Mouse (Mus musculus): ENCODE data around the gene Ddx46.

DNA sequence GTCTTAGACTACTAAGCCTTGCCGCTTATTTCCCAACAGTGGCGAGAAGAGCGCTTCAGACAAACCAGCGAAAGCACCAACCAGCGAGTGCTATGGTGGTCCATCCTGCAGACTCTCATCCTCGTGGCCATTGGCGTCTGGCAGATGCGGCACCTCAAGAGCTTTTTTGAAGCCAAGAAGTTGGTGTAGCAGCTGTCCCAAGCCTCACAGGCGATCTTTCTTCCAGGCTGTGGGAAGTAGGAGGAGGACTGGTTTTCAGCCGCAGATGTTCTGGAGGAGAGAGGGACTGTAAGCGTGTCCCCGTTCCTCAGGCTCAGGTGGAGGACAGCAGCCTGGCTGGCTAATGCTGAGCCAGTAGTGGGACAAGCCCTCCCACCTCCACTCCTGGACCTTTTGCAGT, 38.0 kb upstream of the Ddx46 start:
- TF ChIP-seq CTCF (IDR thresholded peaks at IDR 0.05; ENCODE audit: low read depth, low read length) (no peak), POLR2A (IDR thresholded peaks at IDR 0.05; ENCODE audit: extremely low read depth, insufficient read depth, low read length) (no peak)

All from liver, adult 2 months (tissue).